Mouse (Mus musculus) liver, adult 2 months (tissue): ENCODE data around the gene Slc26a10.

Experiments used
- CTCF ChIP-seq: fragments of 200-500 bp; IDR thresholded peaks from 2 replicates; pipeline ENCODE4 v1.5.1; 2011; ENCODE audit warnings: low read depth, low read length, control low read depth
- POLR2A ChIP-seq: fragments of 200-500 bp; IDR thresholded peaks from 2 replicates; pipeline ENCODE4 v1.6.1; 2011; ENCODE audit warnings: low read length, control low read depth; ENCODE audit not compliant: insufficient read depth; ENCODE audit errors: extremely low read depth

DNA sequence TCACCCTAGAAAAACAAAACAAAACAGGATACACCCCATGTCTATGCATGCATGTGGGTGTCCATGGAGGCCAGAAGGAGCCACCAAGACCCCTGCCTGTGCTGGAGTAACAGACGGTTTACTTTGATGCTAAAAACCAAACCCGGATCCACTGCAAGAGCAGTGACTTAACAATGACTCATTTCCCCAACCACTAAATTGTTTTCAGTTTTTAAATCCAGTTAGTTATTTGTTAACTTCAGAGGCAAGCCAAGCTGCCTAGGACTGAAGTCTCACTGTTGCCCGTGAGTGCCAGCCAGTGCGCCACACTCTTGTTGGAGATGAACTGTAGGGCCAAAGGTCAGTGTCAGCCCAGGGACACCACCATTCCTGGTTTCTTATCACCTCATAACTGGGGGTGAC is 30.0 kb downstream of the Slc26a10 start:
- TF ChIP-seq POLR2A (no peak), CTCF (no peak)
